Mouse (Mus musculus) CH12.LX (cell line): ENCODE measurements around the gene Pex16. TPM values are rescaled to one million over a fixed set of nuclear protein-coding genes. Genes with fewer than 3 reads are reported as not detected.

Experiments
- DNase-seq: peaks from one replicate; pipeline ENCODE4 v3.0.0-alpha.2; 2013; ENCODE audit errors: extremely low read depth
- H3K27ac ChIP-seq: 2 replicates; pipeline ENCODE4 v1.5.1; 2012; ENCODE audit warnings: low read depth, mild to moderate bottlenecking, control low read depth, moderate library complexity; ENCODE audit not compliant: insufficient read depth
- H3K27me3 ChIP-seq: replicated peaks from 2 replicates; pipeline ENCODE3; 2012; ENCODE audit warnings: inconsistent platforms
- H3K36me3 ChIP-seq, 2 experiments: replicated peaks in 1 of 2; 2 replicates each; pipeline versions ENCODE3 to v1.6.1; 2012; ENCODE audit warnings: inconsistent platforms in 1 of 2, low read length in 1 of 2, mild to moderate bottlenecking in 1 of 2, mixed read lengths in 1 of 2, moderate library complexity in 1 of 2; ENCODE audit not compliant: control insufficient read depth in 1 of 2, insufficient read depth in 1 of 2
- H3K4me1 ChIP-seq, 2 experiments: 2 replicates each; pipeline ENCODE4 v1.6.1; 2012; ENCODE audit warnings: inconsistent platforms in 1 of 2, moderate library complexity in 1 of 2; ENCODE audit not compliant: insufficient read depth in 2 of 2, control insufficient read depth in 1 of 2
- H3K4me2 ChIP-seq: 2 replicates; pipeline ENCODE4 v1.6.1; 2012; ENCODE audit warnings: low read depth, mild to moderate bottlenecking, control low read depth; ENCODE audit not compliant: poor library complexity, insufficient read depth, severe bottlenecking
- H3K4me3 ChIP-seq, 3 experiments: fragments of 150-350 bp in 1 of 3; sonication (generic) in 1 of 3; replicated peaks in 1 of 3; 2 replicates each; pipeline versions ENCODE3 to v1.5.1; 2011 to 2012; ENCODE audit warnings: low read depth in 2 of 3, low read length in 2 of 3, mild to moderate bottlenecking in 2 of 3, moderate library complexity in 2 of 3, control low read depth in 1 of 3, improper control_type of control experiment in 1 of 3, inconsistent platforms in 1 of 3, mixed read lengths in 1 of 3; ENCODE audit not compliant: poor library complexity in 1 of 3
- H3K79me2 ChIP-seq: replicated peaks from 2 replicates; pipeline ENCODE4 v1.6.1; 2012; ENCODE audit warnings: mild to moderate bottlenecking, moderate library complexity; ENCODE audit not compliant: control insufficient read depth, poor library complexity, insufficient read depth, severe bottlenecking; ENCODE audit errors: extremely low read depth
- H3K9ac ChIP-seq: 2 replicates; pipeline ENCODE4 v1.6.1; 2012; ENCODE audit warnings: low read depth, mild to moderate bottlenecking, control low read depth, moderate library complexity; ENCODE audit not compliant: insufficient read depth
- H3K9me3 ChIP-seq: replicated peaks from 2 replicates; pipeline ENCODE3; 2012; ENCODE audit warnings: low read length, inconsistent platforms, mixed read lengths
- BHLHE40 ChIP-seq: IDR thresholded peaks from 2 replicates; pipeline ENCODE4 v1.6.1; 2011; ENCODE audit warnings: mild to moderate bottlenecking, low read depth, low read length, improper control_type of control experiment
- CHD2 ChIP-seq: IDR thresholded peaks from 2 replicates; pipeline ENCODE4 v1.6.1; 2011; ENCODE audit warnings: low read length, improper control_type of control experiment
- E2F4 ChIP-seq: IDR thresholded peaks from 2 replicates; pipeline ENCODE4 v1.6.1; 2011; ENCODE audit warnings: low read depth, low read length, improper control_type of control experiment; ENCODE audit not compliant: insufficient replicate concordance
- ELF1 ChIP-seq: IDR thresholded peaks from 2 replicates; pipeline ENCODE4 v1.6.1; 2014; ENCODE audit warnings: low read depth, mild to moderate bottlenecking, inconsistent platforms, low read length, improper control_type of control experiment
- EP300 ChIP-seq: IDR thresholded peaks from 2 replicates; pipeline ENCODE4 v1.6.1; 2011; ENCODE audit warnings: low read length, improper control_type of control experiment
- GABPA ChIP-seq: IDR thresholded peaks from 2 replicates; pipeline ENCODE4 v1.6.1; 2012; ENCODE audit warnings: low read depth, low read length, improper control_type of control experiment, inconsistent platforms; ENCODE audit not compliant: insufficient replicate concordance
- HCFC1 ChIP-seq: IDR thresholded peaks from 2 replicates; pipeline ENCODE4 v1.6.1; 2012; ENCODE audit warnings: low read depth, mild to moderate bottlenecking, inconsistent platforms, low read length, improper control_type of control experiment
- IRF4 ChIP-seq: IDR thresholded peaks from 2 replicates; pipeline ENCODE4 v1.6.1; 2014; ENCODE audit warnings: low read depth, mild to moderate bottlenecking, inconsistent platforms, low read length, improper control_type of control experiment
- JUN ChIP-seq: IDR thresholded peaks from 2 replicates; pipeline ENCODE4 v1.6.1; 2011; ENCODE audit warnings: low read depth, mild to moderate bottlenecking, low read length, improper control_type of control experiment, moderate library complexity; ENCODE audit not compliant: insufficient read depth
- JUND ChIP-seq: conservative IDR thresholded peaks from 2 replicates; pipeline ENCODE4 v1.6.1; 2011; ENCODE audit warnings: low read depth, low read length, improper control_type of control experiment
- KAT2A ChIP-seq: IDR thresholded peaks from 2 replicates; pipeline ENCODE4 v1.6.1; 2012; ENCODE audit warnings: low read length, improper control_type of control experiment, inconsistent platforms; ENCODE audit not compliant: insufficient replicate concordance
- MAZ ChIP-seq: IDR thresholded peaks from 2 replicates; pipeline ENCODE4 v1.6.1; 2012; ENCODE audit warnings: low read depth, mild to moderate bottlenecking, inconsistent platforms, low read length, improper control_type of control experiment, moderate library complexity
- MEF2A ChIP-seq: IDR thresholded peaks from 2 replicates; pipeline ENCODE4 v1.6.1; 2014; ENCODE audit warnings: low read depth, mild to moderate bottlenecking, inconsistent platforms, low read length, improper control_type of control experiment, borderline replicate concordance
- MYC ChIP-seq: IDR thresholded peaks from 2 replicates; pipeline ENCODE4 v1.6.1; 2011; ENCODE audit warnings: low read depth, mild to moderate bottlenecking, improper control_type of control experiment, low read length
- NELFE ChIP-seq: IDR thresholded peaks from 2 replicates; pipeline ENCODE4 v1.6.1; 2011; ENCODE audit warnings: low read depth, low read length, improper control_type of control experiment
- NRF1 ChIP-seq: IDR thresholded peaks from 2 replicates; pipeline ENCODE4 v1.6.1; 2014; ENCODE audit warnings: low read depth, mild to moderate bottlenecking, inconsistent platforms, low read length, improper control_type of control experiment, moderate library complexity
- POLR2A ChIP-seq: IDR thresholded peaks from 2 replicates; pipeline ENCODE4 v1.6.1; 2011; ENCODE audit warnings: low read depth, mild to moderate bottlenecking, improper control_type of control experiment, low read length
- POLR2AphosphoS2 ChIP-seq: IDR thresholded peaks from 2 replicates; pipeline ENCODE4 v1.6.1; 2011; ENCODE audit warnings: low read depth, low read length, improper control_type of control experiment
- RAD21 ChIP-seq: IDR thresholded peaks from 2 replicates; pipeline ENCODE4 v1.6.1; 2011; ENCODE audit warnings: low read depth, mild to moderate bottlenecking, low read length, improper control_type of control experiment, moderate library complexity
- RCOR1 ChIP-seq: conservative IDR thresholded peaks from 2 replicates; pipeline ENCODE4 v1.6.1; 2012; ENCODE audit warnings: low read depth, mild to moderate bottlenecking, inconsistent platforms, low read length, improper control_type of control experiment
- SMC3 ChIP-seq: IDR thresholded peaks from 2 replicates; pipeline ENCODE4 v1.6.1; 2011; ENCODE audit warnings: low read depth, low read length, improper control_type of control experiment
- TCF12 ChIP-seq: IDR thresholded peaks from 2 replicates; pipeline ENCODE4 v1.6.1; 2014; ENCODE audit warnings: low read depth, mild to moderate bottlenecking, inconsistent platforms, low read length, improper control_type of control experiment
- UBTF ChIP-seq: IDR thresholded peaks from 2 replicates; pipeline ENCODE4 v1.6.1; 2012; ENCODE audit warnings: low read depth, mild to moderate bottlenecking, inconsistent platforms, low read length, improper control_type of control experiment, moderate library complexity
- USF1 ChIP-seq: IDR thresholded peaks from 2 replicates; pipeline ENCODE4 v1.6.1; 2014; ENCODE audit warnings: low read depth, mild to moderate bottlenecking, inconsistent platforms, low read length, improper control_type of control experiment
- ZC3H11A ChIP-seq: IDR thresholded peaks from 2 replicates; pipeline ENCODE4 v1.6.1; 2012; ENCODE audit warnings: low read depth, mild to moderate bottlenecking, inconsistent platforms, low read length, improper control_type of control experiment
- ZMIZ1 ChIP-seq: IDR thresholded peaks from 2 replicates; pipeline ENCODE4 v1.6.1; 2012; ENCODE audit warnings: low read depth, mild to moderate bottlenecking, inconsistent platforms, low read length, improper control_type of control experiment
- ZNF384 ChIP-seq: IDR thresholded peaks from 2 replicates; pipeline ENCODE4 v1.6.1; 2012; ENCODE audit warnings: low read depth, low read length, improper control_type of control experiment, inconsistent platforms
- dilution Hi-C: fragments of 300-500 bp; cut with MboI; formaldehyde crosslinking; loops from 2 replicates; pipeline ENCODE4 v1.14.3; 2020; ENCODE audit warnings: low sequenced_read_pairs; ENCODE audit not compliant: extremely low pct_unique_long_range_greater_than_20kb, extremely low pct_ligation_motif_present
- in situ Hi-C: fragments of 300-500 bp; cut with MboI; formaldehyde crosslinking; loops from 3 replicates; pipeline ENCODE4 v1.14.3; 2019; ENCODE audit warnings: low sequenced_read_pairs, low pct_ligation_motif_present, low pct_unique_long_range_greater_than_20kb, mixed read lengths
- polyA plus RNA-seq: library from polyadenylated mRNA; unstranded; fragments of >175 nt; gene quantifications from 2 replicates; pipeline ENCODE4 v1.2.1, GENCODE M21; 2012; ENCODE audit warnings: low read depth; ENCODE audit not compliant: insufficient read length
- total RNA-seq, 2 experiments: library from RNA; depleted of rRNA; stranded (reverse); fragments of 300-350 nt in 1 of 2; fragments of >200 nt in 1 of 2; gene quantifications; 2 replicates each; pipeline ENCODE4 v1.2.3; 2012 to 2014

Pex16 gene
- total and polyA plus RNA-seq, 3 experiments, result 28.7 to 44.0 (median 36.6) TPM

DNA sequence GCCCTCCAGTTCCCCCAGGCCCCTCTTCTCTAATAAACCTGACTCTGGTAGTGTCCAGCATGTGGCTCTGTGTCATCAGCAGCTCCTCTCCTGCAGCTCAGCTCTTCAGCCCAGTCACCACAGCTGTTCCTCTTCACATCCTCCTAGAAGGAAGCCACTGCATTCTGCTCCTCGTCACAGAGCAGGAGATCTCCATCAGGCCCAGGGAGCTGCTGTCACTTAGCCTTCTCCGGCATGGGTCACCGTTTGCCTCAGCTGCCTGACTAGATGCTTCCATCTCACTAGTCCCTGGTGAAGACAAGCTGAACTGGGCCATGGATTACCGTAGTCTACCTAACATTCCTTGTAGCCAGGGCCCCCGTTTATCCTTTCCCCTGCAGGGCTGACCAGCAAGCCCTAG, 6.7 kb downstream of the Pex16 start:
- peaks cover 64 to 90% of the 10 kb centered on the region in 2 experiments for H3K36me3 ChIP-seq
- TF ChIP-seq NELFE (no peak), BHLHE40 (no peak), MYC (no peak), JUND (no peak), NRF1 (no peak), EP300 (no peak), ELF1 (no peak), ZC3H11A (no peak), IRF4 (no peak), USF1 (no peak), SMC3 (no peak), ZNF384 (no peak), UBTF (no peak), RCOR1 (no peak), HCFC1 (no peak), GABPA (no peak), ZMIZ1 (no peak), MAZ (no peak)
- no peak overlapping the region for H3K27ac ChIP-seq
- peaks cover 2% of the 10 kb centered on the region; the same call in 1 of the 2 replicates for H3K79me2 ChIP-seq
- no peaks in the 10 kb centered on the region for H3K27me3 ChIP-seq
- in situ Hi-C loops (no loop called here), dilution Hi-C loops (no loop called here)
- peaks cover 22 to 52% of the 10 kb centered on the region in 2 experiments for H3K4me1 ChIP-seq
- DNase-seq, result no peak
- no peak overlapping the region for H3K4me2 ChIP-seq
- no peaks in the 10 kb centered on the region for H3K9me3 ChIP-seq
- no peak overlapping the region for H3K4me3 ChIP-seq
- no peak overlapping the region for H3K9ac ChIP-seq

DNA sequence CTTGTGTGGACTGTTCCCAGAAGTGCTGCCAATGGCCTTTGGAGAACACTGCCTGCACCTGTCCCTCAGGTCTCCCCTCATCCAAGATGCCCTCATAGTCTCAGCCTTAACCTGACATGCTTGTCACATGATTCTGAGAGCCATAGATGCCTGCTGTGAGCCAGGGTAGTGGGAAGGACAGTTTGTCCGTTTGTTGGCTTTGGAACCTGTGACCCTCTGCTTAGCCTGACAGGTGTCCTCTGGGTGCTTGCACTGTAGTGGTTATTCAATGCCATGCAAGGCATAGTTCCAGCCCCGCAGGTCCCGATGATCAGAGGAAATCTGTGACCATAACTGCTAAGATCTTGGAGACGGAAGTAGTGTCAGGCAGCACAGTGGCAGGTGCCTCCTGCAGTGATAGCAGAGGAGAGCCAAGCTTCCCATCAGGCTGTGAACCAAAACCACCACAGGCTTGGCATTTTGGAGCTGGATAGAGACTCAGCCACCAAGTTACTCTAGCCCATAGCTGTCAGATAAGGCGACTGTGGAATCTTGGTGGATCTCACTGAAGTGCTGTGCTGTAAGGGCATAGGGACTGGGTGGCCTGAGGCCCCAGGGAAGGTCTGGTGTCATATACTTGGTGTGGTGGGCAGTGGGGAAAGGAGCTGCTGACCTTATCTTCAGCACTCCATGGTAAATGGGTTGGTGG, 7.6 kb downstream of the Pex16 start, which contains the start of gene 1700029I15Rik:
TSS of gene 1700029I15Rik (plus strand) at position 638 of the 688 bp plus-strand sequence.
- in situ Hi-C loops, result no loop called here
- TF ChIP-seq KAT2A (no peak), E2F4 (no peak), ZNF384 (no peak), UBTF (no peak), CHD2 (no peak), RAD21 (no peak), TCF12 (no peak), POLR2AphosphoS2 (no peak), POLR2A (no peak; the same call in 1 of the 2 replicates), ELF1 (no peak), EP300 (no peak), NELFE (no peak), MEF2A (no peak), JUN (no peak), HCFC1 (no peak)
- Histone ChIP-seq H3K79me2 (no peaks in the 10 kb centered on the region), H3K27ac (no peak within 1 kb of the TSS), H3K36me3 (peaks cover 73 to 95% of the 10 kb centered on the region in 2 experiments), H3K9me3 (no peaks in the 10 kb centered on the region), H3K4me2 (no peak within 1 kb of the TSS), H3K27me3 (no peaks in the 10 kb centered on the region), H3K4me3 (no peak within 1 kb of the TSS), H3K4me1 (peaks cover 18 to 44% of the 10 kb centered on the region in 2 experiments), H3K9ac (no peak within 1 kb of the TSS)
- DNase-seq, result no peak
- dilution Hi-C loops, result no loop called here
